Mouse (Mus musculus) WW6 (cell line): ENCODE results near the gene Trim69.

Experiments
- DNase-seq: peaks from one replicate; pipeline ENCODE4 v3.0.0-alpha.2; 2013; ENCODE audit warnings: low read depth, low spot score

Trim69 gene

DNA sequence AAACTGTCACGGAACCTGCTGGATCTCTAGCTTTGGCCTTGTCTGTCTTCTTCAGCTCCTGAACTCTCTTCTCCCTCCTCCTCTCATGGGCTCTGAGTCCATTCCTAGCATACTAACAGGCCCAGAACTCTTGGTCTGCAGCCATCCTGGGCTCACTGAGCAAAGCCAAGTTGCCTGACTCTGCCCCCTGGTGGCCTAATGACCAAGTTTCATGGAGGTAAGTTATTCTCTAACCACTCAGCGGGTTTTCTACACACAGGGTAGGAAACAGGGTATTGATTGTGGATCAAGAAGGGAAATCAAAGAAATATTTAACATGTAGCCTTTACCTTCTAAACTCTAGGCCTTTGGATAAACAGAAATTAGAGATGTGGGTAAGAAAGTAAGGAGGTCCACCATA is at the start of gene Trim69:
TSS of gene Trim69 (plus strand) at position 21 of the 400 bp plus-strand sequence.
- DNase-seq = peak; percentile 45

DNA sequence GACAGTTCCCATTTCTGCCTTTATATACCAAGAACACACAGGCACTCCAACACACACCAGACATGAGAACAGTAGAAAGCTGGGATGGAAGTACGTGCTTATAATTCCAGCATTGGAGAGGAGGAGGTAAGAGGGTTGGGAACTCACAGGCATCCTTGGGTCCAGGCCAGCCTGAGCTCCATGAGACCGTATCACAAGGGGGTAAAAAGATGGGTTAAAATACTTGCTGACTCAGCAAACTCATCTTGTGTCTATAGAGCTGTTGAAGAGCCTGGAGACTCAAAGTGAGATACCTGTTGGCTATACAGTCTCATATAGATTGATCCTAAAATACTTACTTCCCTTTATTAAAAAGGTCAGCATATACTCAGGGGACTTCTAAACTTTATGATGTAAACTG is 43.6 kb upstream of the Trim69 start:
- DNase-seq = no peak

DNA sequence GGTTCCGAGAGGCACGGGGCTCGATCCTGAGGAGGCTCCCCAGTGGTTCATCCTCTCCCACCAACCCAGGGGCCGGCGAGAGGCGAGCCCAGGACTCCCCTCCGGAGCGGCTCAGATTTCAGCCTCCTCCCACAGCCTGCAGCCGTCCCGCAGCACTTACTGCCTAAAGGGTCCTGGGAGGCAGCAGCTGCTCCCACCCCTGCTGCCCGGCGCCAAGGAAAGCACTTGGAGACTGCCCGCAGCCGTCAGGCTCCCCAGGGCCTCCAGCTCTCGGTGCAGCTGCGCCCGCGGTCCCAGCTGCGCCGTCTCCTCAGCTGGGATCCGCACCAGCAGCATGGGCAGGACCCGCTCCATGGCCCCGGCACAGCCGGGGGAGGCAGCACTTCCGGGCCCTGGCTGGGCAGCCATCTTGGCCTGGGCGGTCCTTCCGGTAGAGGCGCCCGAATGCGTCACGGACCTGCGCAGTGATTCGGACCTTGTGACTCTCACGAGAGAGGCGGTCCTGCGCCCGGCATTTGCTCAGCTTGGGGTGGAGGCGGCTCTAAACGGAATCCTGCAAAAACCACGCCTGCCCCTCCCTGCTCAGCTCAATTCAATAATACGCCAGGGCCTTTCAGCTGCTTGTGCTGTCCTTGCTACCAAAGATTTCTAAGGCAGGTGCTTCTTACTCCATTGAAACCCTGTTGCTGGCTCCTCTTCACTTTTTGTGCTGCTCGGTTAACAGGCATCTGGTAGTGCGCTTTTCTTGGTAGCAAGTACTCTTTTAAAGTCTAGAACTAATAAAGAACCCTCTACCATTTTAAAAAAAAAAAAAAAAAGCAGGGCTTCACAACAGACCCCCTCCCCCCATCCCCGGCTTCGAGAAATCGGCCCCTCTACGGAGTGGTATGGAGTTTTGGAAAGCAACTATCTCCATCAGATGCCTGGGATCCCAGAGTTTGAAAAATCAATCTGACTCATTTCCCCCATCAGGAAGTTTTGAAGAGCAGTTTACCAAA is 42.2 kb upstream of the Trim69 start, which contains the start of gene Spg11:
TSS of gene Spg11 (minus strand) at position 426 of the 998 bp plus-strand sequence.
- DNase-seq = peak; percentile 93

DNA sequence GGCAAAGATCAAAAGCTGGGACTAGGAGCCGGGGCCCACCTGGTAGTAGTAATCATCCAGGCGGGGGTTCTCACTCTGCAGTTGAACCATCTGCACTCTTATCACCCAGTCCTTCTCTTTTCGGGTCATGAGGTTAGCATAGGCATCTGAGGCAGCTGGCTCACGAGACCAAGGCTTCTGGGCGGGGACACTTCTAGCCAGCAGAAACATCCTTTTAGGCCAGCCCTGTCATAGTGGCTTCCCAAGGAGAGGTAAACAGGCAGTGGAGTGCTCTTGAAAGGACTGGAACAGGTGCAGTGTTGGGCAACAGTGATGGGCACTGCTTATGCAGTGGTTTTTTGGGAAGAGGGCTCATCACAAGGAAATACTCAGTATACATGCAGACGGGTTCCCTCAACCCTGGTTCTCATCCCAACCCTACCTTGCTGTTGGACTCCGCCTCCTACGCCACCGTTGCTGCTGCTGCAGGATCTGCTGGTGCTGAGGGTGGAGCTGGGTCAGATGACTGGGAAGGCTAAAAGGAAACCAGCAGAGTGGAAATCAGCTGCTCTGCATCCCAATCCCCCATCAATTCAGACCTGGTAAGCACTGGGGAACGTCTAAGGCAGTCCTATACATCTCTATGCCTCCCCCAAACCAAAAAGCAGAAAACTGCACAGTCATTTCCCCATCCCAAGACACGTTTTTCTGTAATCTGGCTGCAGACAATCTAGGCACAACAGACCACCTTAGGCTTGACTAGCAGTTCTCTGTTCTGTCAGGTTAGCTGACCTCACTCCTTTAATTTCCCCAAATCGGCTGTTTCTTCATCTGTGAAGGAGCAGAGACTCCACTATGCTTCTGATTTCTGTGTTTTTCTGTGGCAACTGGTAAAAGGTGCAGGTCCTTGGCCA is 34.6 kb upstream of the Trim69 start:
- DNase-seq = no peak

DNA sequence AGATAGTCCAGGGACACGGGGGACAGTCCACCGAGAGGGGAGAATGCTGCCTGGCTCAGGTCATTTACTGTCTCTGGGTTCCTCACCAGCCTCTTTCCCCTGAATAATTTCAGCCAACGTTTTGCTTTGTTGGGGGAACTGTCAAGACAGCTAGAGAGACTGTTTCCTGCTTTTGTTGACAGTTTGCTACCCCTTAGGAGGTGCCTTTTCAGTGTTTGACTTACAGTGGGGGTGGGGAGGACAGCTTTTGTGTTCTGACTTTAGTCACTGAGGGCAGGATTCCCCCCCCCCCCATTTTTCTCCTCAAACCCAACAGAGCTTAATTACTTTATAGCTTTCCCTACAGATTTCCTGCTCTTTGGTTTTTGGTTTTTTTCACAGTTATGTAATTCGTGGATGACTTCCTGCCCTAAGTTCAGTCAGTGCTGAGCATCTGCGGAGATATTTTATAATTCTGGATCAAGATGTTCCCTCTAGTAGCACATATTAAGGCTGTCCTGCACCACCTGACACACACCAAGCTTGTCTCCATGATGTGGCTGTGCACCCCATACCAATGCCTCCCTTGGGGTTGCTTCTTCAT is 33.6 kb upstream of the Trim69 start:
- DNase-seq = no peak

DNA sequence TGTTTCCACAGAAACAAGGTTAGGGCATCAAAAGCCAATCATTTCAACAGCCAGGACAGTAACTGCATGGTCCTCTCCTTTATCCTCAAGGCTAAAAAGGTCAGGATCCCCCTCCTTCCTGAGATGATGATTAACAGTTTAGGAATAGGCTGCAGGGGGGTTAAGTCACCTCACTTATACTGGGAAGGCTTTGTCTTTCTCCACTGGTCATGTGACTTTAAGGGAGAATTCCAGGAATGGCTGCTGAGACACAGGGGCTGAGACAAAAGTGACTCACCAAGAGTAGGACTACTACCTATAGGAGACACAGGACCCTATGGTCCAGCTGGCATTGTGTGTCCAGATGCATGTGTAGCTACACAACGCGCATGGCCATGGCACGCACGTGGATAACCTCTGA is 32.9 kb upstream of the Trim69 start:
- DNase-seq = no peak

DNA sequence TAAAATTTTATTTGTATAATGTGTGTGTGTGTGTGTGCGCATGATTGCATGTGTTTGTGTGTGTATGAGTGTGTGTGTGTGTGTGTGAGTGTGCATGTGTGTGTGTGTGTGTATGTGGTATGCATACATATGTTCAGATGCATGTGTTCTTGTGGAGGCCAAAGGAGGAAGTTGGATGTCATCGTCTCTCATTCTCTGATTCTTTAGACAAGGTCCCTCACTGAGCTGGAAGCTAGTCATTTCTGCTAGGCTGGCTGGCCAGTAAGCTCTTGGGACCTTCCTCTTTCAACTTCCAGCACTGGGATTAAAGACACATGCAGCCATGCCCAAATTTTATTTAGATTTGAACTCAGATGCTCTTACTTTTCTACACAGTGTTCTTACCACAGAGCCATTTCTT is 28.4 kb upstream of the Trim69 start:
- no peak for DNase-seq

DNA sequence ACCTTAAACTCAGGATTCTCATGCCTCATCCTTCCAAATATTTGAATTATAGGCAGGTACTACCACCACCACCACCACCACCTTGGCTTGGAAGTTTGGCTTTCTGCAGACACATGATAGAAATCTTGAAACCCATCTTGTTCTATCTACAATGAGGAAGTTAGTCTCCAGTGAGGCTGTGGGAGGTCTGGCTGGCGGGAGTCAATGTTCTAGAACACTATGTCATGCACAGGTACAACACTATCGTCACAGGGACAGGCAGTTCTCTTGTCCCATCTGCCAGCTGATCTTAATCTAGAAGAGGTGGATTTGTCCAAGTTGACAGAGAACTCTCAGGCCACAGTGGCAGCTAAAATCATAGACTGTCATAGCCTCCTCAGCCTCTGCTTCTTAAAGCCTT is 27.9 kb upstream of the Trim69 start:
- DNase-seq = no peak

DNA sequence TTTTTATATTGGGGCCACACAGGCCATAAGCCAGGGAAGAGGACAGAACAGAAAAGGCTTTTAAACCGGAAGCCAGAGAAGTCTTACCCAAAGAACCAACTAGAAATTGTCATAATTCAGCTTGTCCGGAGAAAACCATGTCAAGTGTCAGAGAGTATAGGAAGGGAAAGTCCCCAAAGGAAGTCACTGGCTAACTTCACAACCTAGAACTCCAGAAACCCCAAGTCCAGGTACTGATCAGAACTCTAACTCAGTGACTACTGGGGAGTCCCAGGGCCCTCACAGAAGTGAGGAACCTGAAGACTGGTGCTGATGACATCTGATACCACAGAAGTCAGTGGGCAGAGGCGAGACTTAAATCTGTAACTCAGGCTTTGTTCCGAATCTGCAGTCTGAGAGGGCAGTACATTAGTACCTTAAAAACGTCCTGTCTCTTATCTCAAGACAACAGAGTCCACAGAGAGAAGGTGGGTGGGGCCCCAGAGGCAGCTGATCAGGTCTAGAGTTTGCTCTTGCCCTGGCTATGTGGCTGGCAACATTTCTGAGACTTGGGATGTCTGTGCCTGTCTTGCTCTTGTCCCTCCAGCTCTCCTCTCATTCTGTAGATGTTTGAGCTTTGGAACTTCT is 22.5 kb upstream of the Trim69 start:
- DNase-seq = no peak

DNA sequence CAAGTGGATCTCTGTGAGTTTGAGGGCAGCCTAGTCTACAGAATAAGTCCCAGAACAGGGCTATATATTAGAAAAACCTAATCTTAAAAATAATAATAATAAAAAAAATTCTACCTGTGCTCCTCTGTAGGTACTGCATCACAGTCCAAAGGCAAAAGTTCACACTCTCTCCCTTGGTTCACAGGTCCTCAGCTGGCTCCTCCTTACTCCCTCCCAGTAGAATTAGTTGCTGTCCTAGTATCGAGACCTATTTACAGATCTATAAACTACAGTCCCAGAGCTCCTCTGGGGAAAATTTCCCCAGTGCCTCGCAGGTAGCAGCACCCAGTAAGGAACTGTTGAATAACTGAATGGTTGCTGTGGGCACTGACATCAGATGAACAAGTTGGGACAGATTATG is 19.7 kb upstream of the Trim69 start:
- DNase-seq = no peak

DNA sequence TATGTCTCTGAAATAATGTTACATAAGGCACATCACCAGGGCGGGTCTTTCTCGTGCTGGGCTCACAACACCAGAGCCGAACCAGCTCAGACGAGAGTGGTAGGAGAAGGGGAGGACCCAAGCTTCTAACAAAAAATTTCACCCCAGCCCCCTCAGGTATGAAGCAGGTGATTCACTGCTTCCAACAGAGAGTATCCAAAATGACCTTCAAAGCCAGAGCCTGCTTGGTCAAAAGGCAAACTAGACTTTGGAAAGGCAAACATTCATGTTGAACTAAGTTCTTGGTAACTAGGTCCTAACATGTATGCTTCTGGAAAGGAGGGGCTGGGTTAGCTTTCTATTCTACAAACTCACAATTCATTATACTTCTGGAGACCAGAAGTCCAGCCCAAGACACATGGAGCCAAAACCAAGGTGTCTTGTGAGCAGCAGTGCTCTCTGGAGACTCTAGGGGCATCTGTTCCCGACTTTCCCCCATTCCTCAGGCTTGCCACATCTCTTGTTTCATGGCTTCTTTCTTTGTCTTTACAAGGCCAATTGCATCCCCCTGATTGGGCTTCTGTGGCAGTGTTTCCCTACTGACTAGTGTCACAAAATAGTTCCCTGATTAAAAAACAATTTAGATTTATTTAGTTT is 19.1 kb upstream of the Trim69 start:
- no peak for DNase-seq

DNA sequence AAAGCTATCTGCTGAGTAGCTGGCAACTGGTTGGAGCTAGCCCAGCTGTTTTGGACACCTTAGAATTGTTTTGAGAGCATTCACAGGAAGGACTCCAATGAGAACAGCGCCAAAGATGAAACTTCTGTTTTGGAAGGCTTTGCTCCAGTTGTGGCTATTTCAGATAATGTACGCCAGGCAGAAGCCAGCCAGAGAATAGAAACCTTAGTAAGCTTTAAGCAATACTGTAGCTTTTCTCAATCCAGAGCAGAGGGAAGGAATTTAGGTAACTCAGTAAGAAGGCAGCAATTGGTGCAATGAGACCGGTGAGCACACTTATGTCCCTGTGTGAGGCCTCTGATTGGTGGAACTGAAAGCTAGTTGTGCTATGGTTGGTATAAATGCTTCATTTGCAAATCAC is 17.4 kb upstream of the Trim69 start:
- no peak for DNase-seq

DNA sequence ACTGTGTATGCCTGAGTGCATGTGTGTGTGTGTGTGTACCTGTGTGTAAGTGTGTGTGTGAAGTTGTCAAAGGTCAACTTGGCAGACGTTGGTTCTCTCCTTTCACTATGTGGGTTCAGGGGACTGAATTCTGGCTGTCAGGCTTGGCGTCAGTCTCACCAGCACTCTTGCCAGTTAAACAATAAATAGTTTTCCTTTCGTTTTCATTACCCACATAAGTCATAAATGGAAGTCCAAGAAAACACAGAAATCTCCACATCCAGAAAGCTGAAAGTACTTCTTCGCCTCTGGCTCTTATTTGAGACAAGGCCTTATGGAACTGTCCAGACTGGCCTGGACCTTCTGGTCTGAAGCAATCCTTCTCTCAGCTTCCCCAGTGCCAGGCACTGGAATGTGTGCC is 14.7 kb upstream of the Trim69 start:
- DNase-seq = no peak

DNA sequence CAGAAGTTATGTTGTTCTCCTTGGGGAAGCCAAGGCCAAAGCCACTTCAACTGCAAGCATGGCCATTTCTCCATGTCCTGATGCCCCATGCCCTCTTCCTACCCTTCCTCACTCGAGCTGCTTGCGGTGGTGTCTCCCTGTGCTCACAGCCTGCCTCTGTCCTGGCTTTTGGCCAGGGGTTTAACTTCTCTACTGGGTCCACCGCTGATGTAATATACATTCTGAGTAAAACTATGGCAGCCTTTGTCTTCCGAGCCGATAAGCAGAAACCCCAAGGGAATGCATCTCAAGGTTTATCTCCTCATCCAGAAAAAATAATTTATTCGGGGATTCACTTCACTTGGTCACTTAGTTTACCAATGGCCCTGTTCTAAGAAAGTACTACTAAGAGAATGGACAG is 13.8 kb upstream of the Trim69 start:
- no peak for DNase-seq

DNA sequence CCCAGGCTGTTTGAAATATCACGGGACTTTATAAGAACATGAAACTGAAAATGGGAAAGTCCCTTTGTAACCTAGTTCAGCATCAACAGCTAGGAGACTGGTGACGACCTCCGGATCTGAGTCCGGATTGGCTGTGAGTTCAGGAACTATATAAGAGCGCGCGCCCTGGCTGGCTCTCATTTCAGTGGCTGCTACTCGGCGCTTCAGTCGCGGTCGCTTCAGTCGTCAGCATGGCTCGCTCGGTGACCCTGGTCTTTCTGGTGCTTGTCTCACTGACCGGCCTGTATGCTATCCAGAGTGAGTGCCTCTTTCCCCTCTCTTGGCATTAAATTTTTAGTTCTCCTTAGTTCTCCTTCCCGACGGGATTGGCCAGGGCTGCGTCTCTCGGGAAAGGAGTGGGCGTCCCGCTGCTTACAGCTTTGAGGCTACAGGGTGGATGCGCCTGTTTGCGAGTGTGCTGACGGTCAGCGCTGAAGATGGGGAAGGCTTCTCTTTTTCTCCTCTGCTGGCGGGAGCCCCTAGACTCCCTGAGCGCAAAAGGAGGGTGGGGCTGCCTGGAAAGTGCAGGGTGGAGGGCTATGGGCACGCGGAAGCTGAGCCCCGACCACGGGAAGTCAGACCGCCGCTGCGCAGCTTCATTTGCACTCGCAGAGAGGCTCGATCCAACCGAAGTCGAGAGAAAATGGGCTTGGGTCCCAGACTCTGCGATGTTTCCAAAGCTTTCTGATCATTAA is 12.8 kb upstream of the Trim69 start, which contains the start of gene B2m:
TSS of gene B2m (plus strand) at position 179 of the 734 bp plus-strand sequence.
- DNase-seq = peak; percentile 71

DNA sequence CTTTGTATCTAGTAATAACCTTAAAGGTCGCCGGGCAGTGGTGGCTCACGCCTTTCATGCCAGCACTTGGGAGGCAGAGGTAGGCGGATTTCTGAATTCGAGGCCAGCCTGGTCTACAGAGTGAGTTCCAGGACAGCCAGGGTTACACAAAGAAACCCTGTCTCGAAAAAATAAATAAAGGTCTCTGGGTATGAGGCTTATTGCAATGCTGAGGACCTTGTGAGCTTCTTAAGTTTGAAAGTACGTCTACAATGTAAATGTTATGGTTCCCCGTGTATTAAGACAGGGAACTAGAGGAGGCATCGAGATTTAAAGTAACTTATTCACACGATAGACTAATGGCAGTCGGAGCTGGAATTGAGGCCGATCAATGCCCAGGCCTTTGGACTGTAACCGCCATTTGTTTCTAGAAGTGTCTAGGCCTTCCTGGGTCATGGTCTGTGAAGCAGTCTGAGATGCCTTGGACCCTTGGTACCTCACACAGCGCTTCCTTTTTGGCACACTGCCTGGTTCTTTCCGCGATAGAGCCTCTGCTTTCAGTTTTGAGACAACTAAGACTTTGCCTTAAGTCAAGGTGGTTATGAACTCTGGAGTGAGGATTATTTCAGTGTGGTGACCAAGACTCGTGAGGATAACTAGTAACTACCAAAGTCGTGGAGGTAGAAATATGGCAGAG is 12.1 kb upstream of the Trim69 start:
- DNase-seq = no peak

DNA sequence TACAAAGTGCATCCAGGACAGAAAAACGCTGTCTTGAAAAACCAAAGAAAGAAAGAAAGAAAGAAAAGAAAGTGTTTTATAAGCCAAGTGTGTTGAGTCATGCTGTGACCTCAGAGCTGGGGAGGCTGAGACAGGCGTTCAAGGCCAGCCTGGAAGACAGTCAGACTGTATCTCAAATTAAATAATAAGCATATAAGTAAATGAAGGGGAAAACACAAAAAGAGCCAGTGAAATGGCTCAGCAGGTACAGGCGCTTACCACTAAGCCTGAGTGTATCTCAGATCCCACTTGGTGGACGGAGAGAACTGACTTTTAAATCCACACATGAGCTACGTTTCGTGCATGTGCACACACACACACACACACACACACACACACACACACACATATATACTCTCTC is 11.2 kb upstream of the Trim69 start:
- no peak for DNase-seq

DNA sequence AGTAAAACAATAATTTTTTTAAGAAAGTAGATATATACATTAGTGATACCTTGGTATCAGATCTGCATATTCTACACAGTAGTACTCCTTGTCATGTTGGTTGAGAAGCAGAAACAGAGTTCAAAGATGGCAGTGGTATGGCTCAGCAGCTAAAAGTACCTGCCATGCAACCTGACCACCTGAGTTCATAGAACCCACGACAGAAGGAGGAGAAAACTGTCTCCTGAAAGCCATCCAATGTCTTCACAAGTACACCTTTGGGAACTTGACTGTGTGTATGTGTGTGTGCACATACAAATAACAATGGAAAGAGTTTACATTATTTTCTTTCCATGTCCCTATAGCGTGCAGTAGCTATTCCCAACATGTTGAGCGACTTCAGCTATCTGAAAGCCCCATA is 10.8 kb upstream of the Trim69 start:
- DNase-seq = no peak

DNA sequence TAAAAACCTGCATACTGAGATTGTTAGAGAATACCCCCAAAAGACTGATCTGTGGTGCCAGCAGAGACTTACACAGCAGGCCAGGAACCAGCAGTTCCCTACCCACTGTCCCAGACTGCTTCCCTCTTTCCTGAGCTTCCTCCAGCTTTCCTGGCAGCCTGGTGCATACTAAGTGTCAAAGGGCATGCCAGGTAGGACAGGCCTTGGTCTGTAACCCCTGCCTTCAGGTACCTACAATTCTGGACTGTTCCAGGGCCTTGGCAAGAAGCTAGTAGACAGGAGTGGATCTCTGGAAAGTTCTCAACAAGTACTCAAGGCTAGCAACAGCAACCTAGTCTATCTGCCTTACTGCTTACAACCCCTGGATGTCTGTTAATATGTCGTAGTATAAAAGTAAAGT is 9.3 kb upstream of the Trim69 start:
- no peak for DNase-seq

DNA sequence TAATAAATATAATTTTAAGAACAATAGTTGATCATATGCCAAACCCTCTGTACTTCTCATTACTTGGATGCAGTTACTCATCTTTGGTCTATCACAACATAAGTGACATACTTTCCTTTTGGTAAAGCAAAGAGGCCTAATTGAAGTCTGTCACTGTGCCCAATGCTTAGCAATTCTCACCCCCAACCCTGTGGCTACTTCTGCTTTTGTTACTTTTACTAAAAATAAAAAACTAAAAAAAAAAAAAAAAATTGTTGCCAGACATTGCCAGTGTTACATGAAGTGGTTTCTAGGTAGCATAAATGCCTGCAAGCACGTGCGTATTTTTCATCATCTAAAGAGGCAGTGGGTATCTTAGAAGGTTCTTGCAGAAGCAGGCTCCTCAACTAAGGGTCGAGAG is 7.7 kb upstream of the Trim69 start:
- DNase-seq = no peak
